Mouse (Mus musculus) cerebellum, adult 2 months (tissue): ENCODE measurements around the gene Alg9.

Experiments used
- CTCF ChIP-seq: fragments of 200-500 bp; IDR thresholded peaks from 2 replicates; pipeline ENCODE4 v1.5.1; 2011; ENCODE audit warnings: low read depth, mild to moderate bottlenecking, control low read depth, low read length, moderate library complexity, borderline replicate concordance; ENCODE audit not compliant: insufficient read depth
- POLR2A ChIP-seq: fragments of 200-500 bp; IDR thresholded peaks from 2 replicates; pipeline ENCODE4 v1.6.1; 2011; ENCODE audit warnings: low read length, control low read depth, borderline replicate concordance; ENCODE audit not compliant: insufficient read depth

DNA sequence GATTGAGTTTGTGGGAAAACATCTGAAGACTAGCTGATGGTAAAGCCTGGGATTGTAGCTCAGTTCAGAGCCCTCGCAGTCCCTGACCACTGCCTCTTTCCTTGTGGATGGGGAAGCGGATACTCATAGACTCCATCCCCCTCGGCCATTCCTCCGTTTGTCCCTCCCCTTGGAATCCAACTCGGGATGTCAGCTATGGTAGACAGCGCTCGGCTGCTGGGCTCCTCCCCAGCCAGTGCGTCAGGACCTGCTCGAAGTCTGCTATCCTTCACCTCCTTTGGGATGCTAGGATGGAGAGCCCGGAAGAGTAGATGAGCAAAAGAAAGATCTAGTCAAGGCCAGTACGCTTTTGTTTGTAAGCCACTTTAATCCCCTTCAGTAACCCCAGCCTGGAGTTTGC lies 75.5 kb downstream of the Alg9 start:
- TF ChIP-seq POLR2A (no peak), CTCF (no peak)
